Mouse (Mus musculus): Measurements from ENCODE around the gene Glrx3. TPM values are rescaled to one million over a fixed set of nuclear protein-coding genes. Genes with fewer than 3 reads are reported as not detected.

The Glrx3 gene
- polyA plus RNA-seq, 1 experiment from 2014 or later: 344 TPM

DNA sequence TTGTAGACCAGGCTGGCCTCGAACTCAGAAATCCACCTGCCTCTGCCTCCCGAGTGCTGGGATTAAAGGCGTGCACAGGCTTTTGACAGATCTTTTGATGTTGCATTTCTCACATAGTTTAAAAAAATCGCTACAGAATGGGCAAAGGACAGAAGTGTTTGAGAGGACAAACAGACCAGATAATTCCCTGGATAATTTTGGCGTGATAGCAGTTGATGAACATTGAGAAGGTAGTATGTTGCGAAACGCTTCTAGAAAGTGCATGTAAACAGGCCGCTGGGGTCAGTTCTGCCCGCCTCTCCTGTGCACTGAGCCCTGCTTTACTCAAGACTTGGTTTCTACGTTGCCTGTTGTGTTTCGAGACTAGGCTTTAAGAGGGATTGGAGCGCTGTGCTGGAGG is 7.9 kb downstream of the Glrx3 start:
- no peaks in the 10 kb centered on the region for H3K9me3 ChIP-seq (ENCODE audit: control insufficient read depth, low read length)
- no peak overlapping the region for H3K4me2 ChIP-seq
- ATAC-seq (ENCODE audit: low FRiP score) (no peak), DNase-seq (ENCODE audit: low spot score, missing footprints) (no peak)
- H3K4me3 ChIP-seq (ENCODE audit: low read depth, low read length): no peak overlapping the region
- no peak overlapping the region for H3K9ac ChIP-seq (ENCODE audit: low read length)
- H3K4me1 ChIP-seq (ENCODE audit: control insufficient read depth, insufficient read depth, low read length): no peaks in the 10 kb centered on the region
- H3K27me3 ChIP-seq (ENCODE audit: control insufficient read depth, insufficient read depth, low read length): no peaks in the 10 kb centered on the region
- H3K27ac ChIP-seq (ENCODE audit: low read depth, low read length): no peak overlapping the region
- peaks cover 6% of the 10 kb centered on the region; the same call in 1 of the 2 replicates for H3K36me3 ChIP-seq (ENCODE audit: control insufficient read depth, insufficient read depth, low read length)
- WGBS: 93% methylated on average over 12 of the region's 12 CpGs

- Histone ChIP-seq H3K4me3 (ENCODE audit: low read depth, low read length) (no peak overlapping the region), H3K4me2 (no peak overlapping the region), H3K9ac (ENCODE audit: low read length) (no peak overlapping the region), H3K9me3 (ENCODE audit: control insufficient read depth, low read length) (no peaks in the 10 kb centered on the region), H3K27me3 (ENCODE audit: control insufficient read depth, insufficient read depth, low read length) (no peaks in the 10 kb centered on the region), H3K36me3 (ENCODE audit: control insufficient read depth, insufficient read depth, low read length) (peaks cover 3% of the 10 kb centered on the region; the same call in 1 of the 2 replicates), H3K27ac (ENCODE audit: low read depth, low read length) (no peak overlapping the region), H3K4me1 (ENCODE audit: control insufficient read depth, insufficient read depth, low read length) (no peaks in the 10 kb centered on the region)
- ATAC-seq (ENCODE audit: low FRiP score) (no peak), DNase-seq (ENCODE audit: low spot score, missing footprints) (no peak)
- WGBS: 65% methylated on average over 5 of the region's 5 CpGs
Measured at GRCm38 (mm10) chr7:137461396-137461795, 24.0 kb downstream of the Glrx3 start.

GRCm38 (mm10) chr7:137468174-137468573 is 30.8 kb downstream of the Glrx3 start:
- DNase-seq (ENCODE audit: low spot score, missing footprints) (no peak), ATAC-seq (ENCODE audit: low FRiP score) (no peak)
- H3K36me3 ChIP-seq (ENCODE audit: control insufficient read depth, insufficient read depth, low read length): peaks cover 3% of the 10 kb centered on the region; the same call in 1 of the 2 replicates
- no peak overlapping the region for H3K4me3 ChIP-seq (ENCODE audit: low read depth, low read length)
- no peak overlapping the region for H3K27ac ChIP-seq (ENCODE audit: low read depth, low read length)
- H3K4me2 ChIP-seq: no peak overlapping the region
- WGBS: 73% methylated on average over 4 of the region's 4 CpGs
- no peaks in the 10 kb centered on the region for H3K9me3 ChIP-seq (ENCODE audit: control insufficient read depth, low read length)
- H3K9ac ChIP-seq (ENCODE audit: low read length): no peak overlapping the region
- no peaks in the 10 kb centered on the region for H3K27me3 ChIP-seq (ENCODE audit: control insufficient read depth, insufficient read depth, low read length)
- no peaks in the 10 kb centered on the region for H3K4me1 ChIP-seq (ENCODE audit: control insufficient read depth, insufficient read depth, low read length)

GRCm38 (mm10) chr7:137471431-137472120 is 34.2 kb downstream of the Glrx3 start:
- ATAC-seq (ENCODE audit: low FRiP score): peak; percentile 33; the same call in 1 of the 2 replicates
- Histone ChIP-seq H3K27ac (ENCODE audit: low read depth, low read length) (no peak overlapping the region), H3K4me1 (ENCODE audit: control insufficient read depth, insufficient read depth, low read length) (no peaks in the 10 kb centered on the region), H3K4me3 (ENCODE audit: low read depth, low read length) (no peak overlapping the region), H3K4me2 (no peak overlapping the region), H3K27me3 (ENCODE audit: control insufficient read depth, insufficient read depth, low read length) (no peaks in the 10 kb centered on the region), H3K9me3 (ENCODE audit: control insufficient read depth, low read length) (no peaks in the 10 kb centered on the region), H3K9ac (ENCODE audit: low read length) (no peak overlapping the region), H3K36me3 (ENCODE audit: control insufficient read depth, insufficient read depth, low read length) (no peaks in the 10 kb centered on the region)
- 55% methylated on average over 7 of the region's 7 CpGs for WGBS
- no peak for DNase-seq (ENCODE audit: low spot score, missing footprints)

GRCm38 (mm10) chr7:137472149-137472548 is 34.7 kb downstream of the Glrx3 start:
- WGBS: 82% methylated on average over 6 of the region's 6 CpGs
- Histone ChIP-seq H3K4me3 (ENCODE audit: low read depth, low read length) (no peak overlapping the region), H3K9me3 (ENCODE audit: control insufficient read depth, low read length) (no peaks in the 10 kb centered on the region), H3K36me3 (ENCODE audit: control insufficient read depth, insufficient read depth, low read length) (no peaks in the 10 kb centered on the region), H3K9ac (ENCODE audit: low read length) (no peak overlapping the region), H3K4me1 (ENCODE audit: control insufficient read depth, insufficient read depth, low read length) (no peaks in the 10 kb centered on the region), H3K27me3 (ENCODE audit: control insufficient read depth, insufficient read depth, low read length) (no peaks in the 10 kb centered on the region), H3K27ac (ENCODE audit: low read depth, low read length) (no peak overlapping the region), H3K4me2 (no peak overlapping the region)
- DNase-seq (ENCODE audit: low spot score, missing footprints) (no peak), ATAC-seq (ENCODE audit: low FRiP score) (no peak)

DNA sequence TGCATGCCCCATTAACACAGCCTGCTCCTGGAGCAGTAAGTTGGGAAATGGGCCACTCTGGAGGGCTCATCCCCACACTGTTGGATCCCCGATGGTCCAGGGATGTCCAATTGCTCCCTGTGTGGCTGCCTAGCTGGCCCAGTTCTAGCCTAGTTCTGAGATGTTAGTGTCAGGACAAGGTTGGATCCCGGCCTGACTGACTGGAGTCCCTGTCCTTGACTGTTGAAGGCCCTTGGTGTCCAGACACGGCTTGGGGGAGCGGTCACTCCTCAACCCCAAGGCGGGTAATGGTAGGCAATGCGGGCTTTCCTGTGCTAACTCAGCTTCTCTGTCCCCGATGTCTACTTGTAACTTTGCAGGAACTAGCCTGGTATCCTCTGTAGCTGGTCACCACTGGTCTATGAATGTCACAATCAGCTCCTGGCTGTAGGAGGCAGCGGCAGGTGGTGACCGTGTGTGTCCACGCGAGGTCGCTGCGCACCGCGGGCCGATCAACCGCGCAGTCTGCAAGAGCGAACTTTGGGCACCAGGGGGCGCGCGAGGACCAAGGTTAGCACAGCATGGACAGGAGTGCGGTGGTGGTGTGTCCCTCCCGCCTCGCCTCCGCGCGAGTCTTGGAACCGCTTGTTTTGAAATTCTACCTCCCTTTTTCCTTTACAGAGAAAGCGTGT is 40.7 kb downstream of the Glrx3 start:
- WGBS: 16% methylated on average over 30 of the region's 30 CpGs
- H3K27ac ChIP-seq (ENCODE audit: low read depth, low read length): no peak overlapping the region
- no peaks in the 10 kb centered on the region; the same call in 1 of the 2 replicates for H3K27me3 ChIP-seq (ENCODE audit: control insufficient read depth, insufficient read depth, low read length)
- ATAC-seq (ENCODE audit: low FRiP score) (peak; percentile 94), DNase-seq (ENCODE audit: low spot score, missing footprints) (peak; percentile 100)
- H3K9me3 ChIP-seq (ENCODE audit: control insufficient read depth, low read length): no peaks in the 10 kb centered on the region
- H3K4me1 ChIP-seq (ENCODE audit: control insufficient read depth, insufficient read depth, low read length): peaks cover 2% of the 10 kb centered on the region; the same call in 1 of the 2 replicates
- H3K4me2 ChIP-seq: peak overlapping the region; percentile 52; the same call in 1 of the 2 replicates
- peak overlapping the region; percentile 31; the same call in 1 of the 2 replicates for H3K9ac ChIP-seq (ENCODE audit: low read length)
- H3K36me3 ChIP-seq (ENCODE audit: control insufficient read depth, insufficient read depth, low read length): no peaks in the 10 kb centered on the region
- H3K4me3 ChIP-seq (ENCODE audit: low read depth, low read length): 0 out of 2 replicates have a peak overlapping the region, but pooled peaks have one; percentile 10

GRCm38 (mm10) chr7:137478621-137478982 is 41.2 kb downstream of the Glrx3 start:
- no peaks in the 10 kb centered on the region; the same call in 1 of the 2 replicates for H3K27me3 ChIP-seq (ENCODE audit: control insufficient read depth, insufficient read depth, low read length)
- DNase-seq (ENCODE audit: low spot score, missing footprints) (peak; percentile 86), ATAC-seq (ENCODE audit: low FRiP score) (peak; percentile 71)
- H3K9ac ChIP-seq (ENCODE audit: low read length): peak overlapping the region; percentile 31; the same call in 1 of the 2 replicates
- no peaks in the 10 kb centered on the region for H3K36me3 ChIP-seq (ENCODE audit: control insufficient read depth, insufficient read depth, low read length)
- WGBS: 26% methylated on average over 5 of the region's 5 CpGs
- 0 out of 2 replicates have a peak overlapping the region, but pooled peaks have one; percentile 10 for H3K4me3 ChIP-seq (ENCODE audit: low read depth, low read length)
- peaks cover 2% of the 10 kb centered on the region; the same call in 1 of the 2 replicates for H3K4me1 ChIP-seq (ENCODE audit: control insufficient read depth, insufficient read depth, low read length)
- H3K4me2 ChIP-seq: peak overlapping the region; percentile 52; the same call in 1 of the 2 replicates
- H3K9me3 ChIP-seq (ENCODE audit: control insufficient read depth, low read length): no peaks in the 10 kb centered on the region
- H3K27ac ChIP-seq (ENCODE audit: low read depth, low read length): no peak overlapping the region

- no peaks in the 10 kb centered on the region for H3K36me3 ChIP-seq (ENCODE audit: control insufficient read depth, insufficient read depth, low read length)
- WGBS: 77% methylated on average over 6 of the region's 6 CpGs
- no peaks in the 10 kb centered on the region for H3K9me3 ChIP-seq (ENCODE audit: control insufficient read depth, low read length)
- no peak overlapping the region for H3K27ac ChIP-seq (ENCODE audit: low read depth, low read length)
- DNase-seq (ENCODE audit: low spot score, missing footprints) (no peak), ATAC-seq (ENCODE audit: low FRiP score) (no peak)
- H3K27me3 ChIP-seq (ENCODE audit: control insufficient read depth, insufficient read depth, low read length): no peaks in the 10 kb centered on the region; the same call in 1 of the 2 replicates
- no peak overlapping the region for H3K4me2 ChIP-seq
- H3K4me1 ChIP-seq (ENCODE audit: control insufficient read depth, insufficient read depth, low read length): peaks cover 2% of the 10 kb centered on the region; the same call in 1 of the 2 replicates
- H3K4me3 ChIP-seq (ENCODE audit: low read depth, low read length): no peak overlapping the region
- H3K9ac ChIP-seq (ENCODE audit: low read length): no peak overlapping the region
Measured at GRCm38 (mm10) chr7:137480839-137481238, 43.4 kb downstream of the Glrx3 start.

- no peak overlapping the region for H3K9ac ChIP-seq (ENCODE audit: low read length)
- no peaks in the 10 kb centered on the region for H3K4me1 ChIP-seq (ENCODE audit: control insufficient read depth, insufficient read depth, low read length)
- no peak overlapping the region for H3K27ac ChIP-seq (ENCODE audit: low read depth, low read length)
- no peaks in the 10 kb centered on the region for H3K9me3 ChIP-seq (ENCODE audit: control insufficient read depth, low read length)
- no peaks in the 10 kb centered on the region; the same call in 1 of the 2 replicates for H3K27me3 ChIP-seq (ENCODE audit: control insufficient read depth, insufficient read depth, low read length)
- H3K4me2 ChIP-seq: no peak overlapping the region
- ATAC-seq (ENCODE audit: low FRiP score) (no peak), DNase-seq (ENCODE audit: low spot score, missing footprints) (no peak)
- no peaks in the 10 kb centered on the region for H3K36me3 ChIP-seq (ENCODE audit: control insufficient read depth, insufficient read depth, low read length)
- no peak overlapping the region for H3K4me3 ChIP-seq (ENCODE audit: low read depth, low read length)
- 85% methylated on average over 11 of the region's 11 CpGs for WGBS
Measured at GRCm38 (mm10) chr7:137483987-137484386, 46.6 kb downstream of the Glrx3 start.
